Mouse (Mus musculus): Measurements from ENCODE around the gene Ppip5k2.

- TF ChIP-seq POLR2A (IDR thresholded peaks at IDR 0.05; ENCODE audit: borderline replicate concordance, extremely low read depth, low read depth, low read length) (no peak), CTCF (IDR thresholded peaks at IDR 0.05; ENCODE audit: insufficient read depth, low read length) (no peak)
Observed at GRCm38 (mm10) chr1:97697273-97697672, 72.9 kb downstream of the Ppip5k2 start.

All from lung, adult 2 months (tissue).